Mouse (Mus musculus) kidney, embryonic 16.5 days (tissue): Measurements from ENCODE around the gene Gpc6. TPM values are rescaled to one million over a fixed set of nuclear protein-coding genes. Genes with fewer than 3 reads are reported as not detected.

ENCODE experiments used
- ATAC-seq: fragments of 200-750 bp; cut with Nextera tagmentation; 2 replicates; pipeline ENCODE4 v1.8.0; 2017; ENCODE audit warnings: moderate TSS enrichment; ENCODE audit not compliant: low FRiP score, low TSS enrichment
- H3K27ac ChIP-seq: fragments of 300-500 bp; sonication (generic); 2 replicates; pipeline ENCODE4 v1.5.1; 2014; ENCODE audit warnings: low read length
- H3K27me3 ChIP-seq: fragments of 300-500 bp; sonication (generic); 2 replicates; pipeline ENCODE4 v1.6.1; 2014; ENCODE audit warnings: low read length, control low read depth, mixed read lengths; ENCODE audit not compliant: insufficient read depth
- H3K36me3 ChIP-seq: fragments of 300-500 bp; sonication (generic); 2 replicates; pipeline ENCODE4 v1.6.1; 2014; ENCODE audit warnings: low read length, control low read depth, mixed read lengths; ENCODE audit not compliant: insufficient read depth
- H3K4me1 ChIP-seq: fragments of 300-500 bp; sonication (generic); 2 replicates; pipeline ENCODE4 v1.6.1; 2014; ENCODE audit warnings: low read length, control low read depth, mixed read lengths; ENCODE audit not compliant: insufficient read depth
- H3K4me2 ChIP-seq: fragments of 300-500 bp; sonication (generic); replicated peaks from 2 replicates; pipeline ENCODE4 v1.6.1; 2014; ENCODE audit warnings: low read depth, low read length
- H3K4me3 ChIP-seq: fragments of 300-500 bp; sonication (generic); 2 replicates; pipeline ENCODE4 v1.5.1; 2014; ENCODE audit warnings: mild to moderate bottlenecking, low read length
- H3K9ac ChIP-seq: fragments of 300-500 bp; sonication (generic); replicated peaks from 2 replicates; pipeline ENCODE4 v1.6.1; 2014; ENCODE audit warnings: low read length
- H3K9me3 ChIP-seq: fragments of 300-500 bp; sonication (generic); 2 replicates; pipeline ENCODE4 v1.6.1; 2016; ENCODE audit warnings: low read length, control low read depth
- WGBS: fragments of 180-500 bp; shearing (Covaris S2); extraction: QIAGEN DNeasy Blood & Tissue Kit; methylation state at CpG from one replicate; pipeline ENCODE4 v1.1.7; 2014; 5-methylcytosine and 5-hydroxymethylcytosine counted together
- polyA plus RNA-seq: library from polyadenylated mRNA; unstranded; fragments of >200 nt; fragmentation: Nextera tagmentation; extraction: Ambion mirVana; gene quantifications from 2 replicates; pipeline ENCODE4 v1.2.1, GENCODE M21; 2015

The Gpc6 gene
- polyA plus RNA-seq, 1 experiment from 2014 or later: 62.7 TPM

- no peak for ATAC-seq
- H3K27ac ChIP-seq: no peak overlapping the region
- H3K9ac ChIP-seq: no peak overlapping the region
- no peak overlapping the region for H3K4me3 ChIP-seq
- no peaks in the 10 kb centered on the region for H3K9me3 ChIP-seq
- H3K4me2 ChIP-seq: no peak overlapping the region
- 32% methylated on average over 2 of the region's 2 CpGs for WGBS
- no peaks in the 10 kb centered on the region for H3K36me3 ChIP-seq
- no peaks in the 10 kb centered on the region for H3K27me3 ChIP-seq
- no peaks in the 10 kb centered on the region for H3K4me1 ChIP-seq
Observed at GRCm38 (mm10) chr14:117048951-117049350, 123.8 kb downstream of the Gpc6 start.

DNA sequence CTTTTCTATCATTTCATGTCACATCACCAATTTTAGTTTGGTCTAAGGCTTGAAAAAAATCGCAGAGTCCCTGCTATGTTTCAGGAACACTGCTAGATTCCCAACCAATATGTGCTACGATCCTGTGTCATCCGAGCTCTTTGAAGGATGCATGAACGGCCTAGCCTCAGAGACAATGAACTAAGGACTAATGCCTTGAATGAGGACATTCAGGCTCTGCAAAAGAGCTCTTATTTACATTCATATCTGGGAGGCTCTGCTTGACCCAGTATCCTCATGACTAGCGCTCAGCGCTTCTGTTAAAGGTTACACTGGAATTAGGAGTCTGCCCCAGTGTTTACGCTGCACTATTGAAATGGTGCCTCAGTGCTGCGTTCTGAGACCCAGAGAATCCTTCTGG is 125.8 kb downstream of the Gpc6 start:
- no peaks in the 10 kb centered on the region for H3K36me3 ChIP-seq
- H3K9ac ChIP-seq: no peak overlapping the region
- no peaks in the 10 kb centered on the region for H3K27me3 ChIP-seq
- H3K4me3 ChIP-seq: no peak overlapping the region
- WGBS: 85% methylated on average over 8 of the region's 8 CpGs
- H3K9me3 ChIP-seq: no peaks in the 10 kb centered on the region
- ATAC-seq: no peak
- no peak overlapping the region for H3K27ac ChIP-seq
- no peaks in the 10 kb centered on the region for H3K4me1 ChIP-seq
- no peak overlapping the region for H3K4me2 ChIP-seq

DNA sequence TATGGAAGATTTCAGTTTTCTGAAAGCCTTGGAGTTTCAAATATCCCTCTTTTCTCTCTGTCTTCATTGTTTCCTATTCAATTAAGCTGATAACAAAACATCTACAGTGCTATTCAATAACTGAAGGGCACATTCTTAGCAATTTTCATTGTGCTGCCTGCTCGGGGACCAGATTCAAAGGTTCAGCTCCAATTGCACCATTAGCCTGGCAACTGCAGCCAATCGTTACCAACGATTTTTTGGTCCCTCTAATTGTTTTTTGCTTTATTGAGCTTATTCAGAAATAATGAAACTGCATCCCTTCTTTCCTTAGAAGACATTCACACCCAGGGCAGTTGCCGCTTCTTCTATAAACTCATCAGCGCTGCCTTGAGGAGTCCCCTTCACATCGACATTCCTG is 128.2 kb downstream of the Gpc6 start:
- no peak overlapping the region for H3K27ac ChIP-seq
- no peak overlapping the region for H3K4me3 ChIP-seq
- no peaks in the 10 kb centered on the region for H3K9me3 ChIP-seq
- H3K9ac ChIP-seq: no peak overlapping the region
- H3K4me2 ChIP-seq: no peak overlapping the region
- H3K36me3 ChIP-seq: no peaks in the 10 kb centered on the region
- WGBS: 63% methylated on average over 6 of the region's 6 CpGs
- H3K4me1 ChIP-seq: no peaks in the 10 kb centered on the region
- H3K27me3 ChIP-seq: no peaks in the 10 kb centered on the region
- no peak for ATAC-seq

GRCm38 (mm10) chr14:117055134-117055533 is 130.0 kb downstream of the Gpc6 start:
- no peak overlapping the region for H3K9ac ChIP-seq
- no peak overlapping the region for H3K4me2 ChIP-seq
- no peak overlapping the region for H3K27ac ChIP-seq
- H3K9me3 ChIP-seq: no peaks in the 10 kb centered on the region
- no peaks in the 10 kb centered on the region for H3K36me3 ChIP-seq
- no peaks in the 10 kb centered on the region for H3K4me1 ChIP-seq
- WGBS: 34% methylated on average over 2 of the region's 2 CpGs
- ATAC-seq: no peak
- no peak overlapping the region for H3K4me3 ChIP-seq
- no peaks in the 10 kb centered on the region for H3K27me3 ChIP-seq

DNA sequence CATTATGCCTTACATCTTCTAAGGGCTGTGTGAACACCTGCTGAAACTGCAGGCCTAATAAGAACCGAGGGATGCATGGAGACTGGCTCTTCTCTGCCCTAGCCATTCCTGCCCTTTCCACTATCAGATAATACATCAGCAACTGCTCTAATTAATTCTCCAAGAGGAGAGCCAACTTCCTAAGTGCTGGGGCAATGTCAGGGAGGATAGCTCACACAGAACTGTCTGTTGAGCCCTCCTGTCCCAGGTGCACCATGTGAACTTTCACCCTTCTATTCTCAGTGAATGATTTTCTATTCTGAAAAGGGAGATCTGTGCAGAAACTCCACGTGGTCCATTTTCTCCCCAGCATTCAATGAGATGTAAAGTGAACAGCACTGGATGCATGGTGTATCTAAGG is 136.0 kb downstream of the Gpc6 start:
- Histone ChIP-seq H3K4me1 (peaks cover 7% of the 10 kb centered on the region; the same call in 1 of the 2 replicates), H3K36me3 (no peaks in the 10 kb centered on the region), H3K4me3 (no peak overlapping the region), H3K9ac (no peak overlapping the region), H3K9me3 (no peaks in the 10 kb centered on the region), H3K4me2 (no peak overlapping the region), H3K27me3 (no peaks in the 10 kb centered on the region), H3K27ac (peak overlapping the region; percentile 25; the same call in 1 of the 2 replicates)
- WGBS: 30% methylated on average over 2 of the region's 2 CpGs
- ATAC-seq: peak; percentile 47; the same call in 1 of the 2 replicates

- 62% methylated on average over 2 of the region's 2 CpGs for WGBS
- peak overlapping the region; percentile 25; the same call in 1 of the 2 replicates for H3K27ac ChIP-seq
- ATAC-seq: no peak; the same call in 1 of the 2 replicates
Observed at GRCm38 (mm10) chr14:117061527-117061926, 136.4 kb downstream of the Gpc6 start.

DNA sequence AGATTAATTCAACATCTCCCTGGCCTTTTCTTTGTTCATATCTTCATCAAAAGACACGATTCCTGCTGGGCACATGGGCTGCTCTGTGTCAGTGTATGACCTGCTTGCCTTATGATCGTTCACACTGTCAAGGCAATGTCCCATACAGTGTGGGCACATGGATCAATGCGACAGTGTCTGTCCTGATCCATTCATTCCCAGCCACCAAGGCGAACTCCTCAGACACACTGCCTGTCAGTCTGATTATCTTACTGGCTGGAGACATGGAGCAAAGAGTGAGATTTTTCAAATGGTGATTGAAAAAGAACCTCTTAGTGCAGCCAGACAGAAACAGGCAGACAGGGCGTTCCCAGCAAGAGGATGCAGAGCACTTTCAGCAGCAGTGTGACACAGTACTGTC is 143.1 kb downstream of the Gpc6 start:
- no peak overlapping the region for H3K27ac ChIP-seq
- no peak for ATAC-seq
- no peaks in the 10 kb centered on the region for H3K4me1 ChIP-seq
- no peak overlapping the region for H3K9ac ChIP-seq
- H3K27me3 ChIP-seq: no peaks in the 10 kb centered on the region
- no peak overlapping the region for H3K4me3 ChIP-seq
- WGBS: 87% methylated on average over 5 of the region's 5 CpGs
- H3K4me2 ChIP-seq: no peak overlapping the region
- no peaks in the 10 kb centered on the region for H3K9me3 ChIP-seq
- no peaks in the 10 kb centered on the region for H3K36me3 ChIP-seq

More at GRCm38 (mm10) chr14:117061527-117061926, 136.4 kb downstream of the Gpc6 start:
- Histone ChIP-seq H3K9ac (no peak overlapping the region), H3K4me2 (no peak overlapping the region), H3K4me3 (no peak overlapping the region), H3K9me3 (no peaks in the 10 kb centered on the region), H3K4me1 (peaks cover 7% of the 10 kb centered on the region; the same call in 1 of the 2 replicates), H3K36me3 (no peaks in the 10 kb centered on the region), H3K27me3 (no peaks in the 10 kb centered on the region)

- no peak overlapping the region for H3K4me3 ChIP-seq
- no peaks in the 10 kb centered on the region for H3K27me3 ChIP-seq
- no peaks in the 10 kb centered on the region for H3K36me3 ChIP-seq
- no peak overlapping the region for H3K9ac ChIP-seq
- no peak overlapping the region for H3K4me2 ChIP-seq
- WGBS: 89% methylated on average over 4 of the region's 4 CpGs
- H3K27ac ChIP-seq: no peak overlapping the region
- no peaks in the 10 kb centered on the region for H3K4me1 ChIP-seq
- H3K9me3 ChIP-seq: no peaks in the 10 kb centered on the region
- no peak for ATAC-seq
Observed at GRCm38 (mm10) chr14:117070470-117071085, 145.5 kb downstream of the Gpc6 start.

DNA sequence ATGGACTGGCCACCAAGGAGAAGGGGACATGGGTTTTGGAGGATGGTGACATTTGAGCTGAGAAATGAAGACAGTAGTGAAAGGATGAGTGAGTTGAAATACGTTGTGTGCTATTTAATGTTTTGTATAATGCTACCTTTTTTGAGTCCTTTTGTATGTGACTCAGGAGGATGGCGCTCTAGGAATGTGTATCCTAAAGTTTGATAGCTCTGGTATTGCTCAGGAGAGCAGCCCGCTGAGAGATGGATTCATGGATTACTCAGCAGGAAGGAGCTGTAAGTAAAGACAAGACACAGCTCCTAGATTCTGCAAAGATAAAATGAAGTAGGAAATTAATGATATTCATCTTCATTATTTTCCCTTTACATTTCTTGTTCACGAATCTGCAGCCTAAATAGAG is 168.5 kb downstream of the Gpc6 start:
- Histone ChIP-seq H3K9me3 (no peaks in the 10 kb centered on the region), H3K27ac (no peak overlapping the region), H3K27me3 (no peaks in the 10 kb centered on the region), H3K4me2 (no peak overlapping the region), H3K9ac (no peak overlapping the region), H3K36me3 (peaks cover 4% of the 10 kb centered on the region; the same call in 1 of the 2 replicates), H3K4me3 (no peak overlapping the region), H3K4me1 (no peaks in the 10 kb centered on the region)
- ATAC-seq: no peak
- 90% methylated on average over 4 of the region's 4 CpGs for WGBS

GRCm38 (mm10) chr14:117106900-117107299 is 181.8 kb downstream of the Gpc6 start:
- no peak overlapping the region for H3K9ac ChIP-seq
- no peak overlapping the region for H3K27ac ChIP-seq
- H3K36me3 ChIP-seq: no peaks in the 10 kb centered on the region
- H3K4me1 ChIP-seq: no peaks in the 10 kb centered on the region
- no peak overlapping the region for H3K4me3 ChIP-seq
- H3K9me3 ChIP-seq: no peaks in the 10 kb centered on the region
- H3K27me3 ChIP-seq: no peaks in the 10 kb centered on the region
- WGBS: 85% methylated on average over 4 of the region's 4 CpGs
- ATAC-seq: no peak
- H3K4me2 ChIP-seq: no peak overlapping the region
